Mouse (Mus musculus): Measurements from ENCODE around the gene Daglb. TPM values are rescaled to one million over a fixed set of nuclear protein-coding genes. Genes with fewer than 3 reads are reported as not detected.

The Daglb gene
- polyA plus RNA-seq, 1 experiment from 2014 or later = 16.2 TPM

DNA sequence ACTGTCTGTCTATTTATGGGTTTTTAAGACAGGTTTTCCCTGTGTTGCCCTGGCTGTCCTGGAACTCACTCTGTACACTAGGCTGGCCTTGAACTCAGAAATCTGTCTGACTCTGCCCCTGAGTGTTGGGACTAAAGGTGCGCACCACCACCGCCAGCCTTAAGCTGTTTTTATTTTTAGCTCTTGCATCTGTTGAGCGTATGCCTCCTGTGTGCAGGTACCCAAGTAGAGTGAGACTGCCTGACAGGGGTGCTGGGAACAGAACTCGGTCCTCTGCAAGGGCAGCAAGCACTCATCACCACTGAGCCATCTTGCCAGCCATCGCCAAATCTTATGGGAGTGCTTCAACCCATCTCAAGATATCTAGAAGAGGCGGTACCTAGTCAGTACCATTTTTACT, 11.6 kb downstream of the Daglb start:
- Histone ChIP-seq H3K9ac (ENCODE audit: low read depth, low read length) (no peak overlapping the region), H3K9me3 (ENCODE audit: control insufficient read depth, low read length) (no peaks in the 10 kb centered on the region), H3K27ac (ENCODE audit: low read length) (no peak overlapping the region), H3K27me3 (replicated peaks; ENCODE audit: control insufficient read depth, insufficient read depth, low read length) (no peaks in the 10 kb centered on the region), H3K4me1 (ENCODE audit: control insufficient read depth, insufficient read depth, low read length) (no peaks in the 10 kb centered on the region), H3K36me3 (ENCODE audit: control insufficient read depth, insufficient read depth, low read length) (peaks cover 17% of the 10 kb centered on the region), H3K4me2 (ENCODE audit: low read depth, low read length) (no peak overlapping the region), H3K4me3 (ENCODE audit: low read length) (no peak overlapping the region)
- 97% methylated on average over 6 of the region's 6 CpGs for WGBS
- ATAC-seq = no peak

DNA sequence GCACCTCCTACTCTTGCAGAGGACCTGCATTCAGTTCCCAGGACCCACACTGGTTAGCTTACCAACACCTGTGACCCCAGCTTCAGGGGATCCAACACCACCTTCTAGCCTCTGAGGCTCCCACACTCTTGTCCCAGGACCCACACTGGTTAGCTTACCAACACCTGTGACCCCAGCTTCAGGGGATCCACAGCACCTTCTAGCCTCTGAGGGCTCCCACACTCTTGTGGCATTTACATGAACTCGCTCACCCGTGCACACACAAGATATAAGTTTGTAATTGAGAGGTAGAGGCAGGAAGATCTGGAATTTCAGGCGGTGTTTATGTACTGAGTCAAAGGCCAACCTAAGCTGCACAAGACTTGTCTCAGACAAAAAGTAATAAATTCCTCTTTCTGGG, 13.5 kb downstream of the Daglb start:
- Histone ChIP-seq H3K4me1 (ENCODE audit: control insufficient read depth, insufficient read depth, low read length) (no peaks in the 10 kb centered on the region), H3K9ac (ENCODE audit: low read depth, low read length) (no peak overlapping the region), H3K27ac (ENCODE audit: low read length) (no peak overlapping the region), H3K27me3 (replicated peaks; ENCODE audit: control insufficient read depth, insufficient read depth, low read length) (no peaks in the 10 kb centered on the region), H3K4me3 (ENCODE audit: low read length) (no peak overlapping the region), H3K9me3 (ENCODE audit: control insufficient read depth, low read length) (no peaks in the 10 kb centered on the region), H3K4me2 (ENCODE audit: low read depth, low read length) (no peak overlapping the region), H3K36me3 (ENCODE audit: control insufficient read depth, insufficient read depth, low read length) (peaks cover 16% of the 10 kb centered on the region)
- no peak for ATAC-seq
- 79% methylated on average over 3 of the region's 3 CpGs for WGBS

DNA sequence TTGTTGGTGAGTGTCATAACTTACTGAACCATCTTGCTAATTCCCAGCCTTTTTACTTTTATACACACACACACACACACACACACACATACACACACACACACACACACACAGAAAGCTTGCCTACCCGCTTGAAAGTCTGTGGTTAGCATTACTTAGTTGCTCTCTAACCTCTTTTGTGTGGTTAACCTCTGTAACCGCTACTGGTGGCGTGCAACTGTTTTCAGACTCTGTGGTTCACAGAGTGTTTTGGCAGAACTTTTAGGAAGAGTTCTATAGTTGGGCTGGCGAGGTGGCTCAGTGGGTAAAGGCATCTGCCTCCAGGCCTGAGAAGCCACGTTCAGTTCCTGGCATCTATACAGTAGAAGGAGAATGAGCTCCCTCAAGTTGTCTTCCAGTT, 20.6 kb downstream of the Daglb start:
- Histone ChIP-seq H3K36me3 (ENCODE audit: control insufficient read depth, insufficient read depth, low read length) (peaks cover 4% of the 10 kb centered on the region; the same call in 1 of the 2 replicates), H3K27me3 (replicated peaks; ENCODE audit: control insufficient read depth, insufficient read depth, low read length) (no peaks in the 10 kb centered on the region), H3K4me2 (ENCODE audit: low read depth, low read length) (no peak overlapping the region), H3K4me3 (ENCODE audit: low read length) (no peak overlapping the region), H3K4me1 (ENCODE audit: control insufficient read depth, insufficient read depth, low read length) (no peaks in the 10 kb centered on the region), H3K9ac (ENCODE audit: low read depth, low read length) (no peak overlapping the region), H3K27ac (ENCODE audit: low read length) (no peak overlapping the region), H3K9me3 (ENCODE audit: control insufficient read depth, low read length) (no peaks in the 10 kb centered on the region)
- ATAC-seq = no peak
- 91% methylated on average over 5 of the region's 5 CpGs for WGBS

DNA sequence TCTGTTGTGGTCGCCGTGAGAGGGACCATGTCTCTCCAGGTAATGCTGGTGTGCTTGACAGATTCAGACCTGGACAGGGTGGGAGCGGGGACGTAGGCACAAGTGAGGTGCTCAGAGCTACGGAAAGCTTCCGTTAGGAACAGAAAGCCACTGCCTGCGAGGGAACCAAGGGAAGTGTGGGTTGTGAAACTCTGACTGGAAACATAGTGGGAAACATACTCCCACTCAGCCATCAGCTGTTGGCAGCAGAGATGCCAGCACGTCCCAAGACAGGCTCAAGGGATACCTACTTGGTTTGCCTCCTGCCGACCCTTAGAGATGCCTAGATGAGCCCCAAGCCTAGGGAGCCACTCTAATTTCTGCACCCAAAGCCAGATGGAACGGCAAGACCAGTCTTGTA, 22.8 kb downstream of the Daglb start:
- no peak for ATAC-seq
- no peaks in the 10 kb centered on the region for H3K27me3 ChIP-seq (replicated peaks; ENCODE audit: control insufficient read depth, insufficient read depth, low read length)
- no peak overlapping the region for H3K4me2 ChIP-seq (ENCODE audit: low read depth, low read length)
- H3K36me3 ChIP-seq (ENCODE audit: control insufficient read depth, insufficient read depth, low read length) = peaks cover 4% of the 10 kb centered on the region; the same call in 1 of the 2 replicates
- no peaks in the 10 kb centered on the region for H3K4me1 ChIP-seq (ENCODE audit: control insufficient read depth, insufficient read depth, low read length)
- no peak overlapping the region for H3K4me3 ChIP-seq (ENCODE audit: low read length)
- no peaks in the 10 kb centered on the region for H3K9me3 ChIP-seq (ENCODE audit: control insufficient read depth, low read length)
- H3K27ac ChIP-seq (ENCODE audit: low read length) = no peak overlapping the region
- WGBS = 90% methylated on average over 10 of the region's 10 CpGs
- no peak overlapping the region for H3K9ac ChIP-seq (ENCODE audit: low read depth, low read length)

DNA sequence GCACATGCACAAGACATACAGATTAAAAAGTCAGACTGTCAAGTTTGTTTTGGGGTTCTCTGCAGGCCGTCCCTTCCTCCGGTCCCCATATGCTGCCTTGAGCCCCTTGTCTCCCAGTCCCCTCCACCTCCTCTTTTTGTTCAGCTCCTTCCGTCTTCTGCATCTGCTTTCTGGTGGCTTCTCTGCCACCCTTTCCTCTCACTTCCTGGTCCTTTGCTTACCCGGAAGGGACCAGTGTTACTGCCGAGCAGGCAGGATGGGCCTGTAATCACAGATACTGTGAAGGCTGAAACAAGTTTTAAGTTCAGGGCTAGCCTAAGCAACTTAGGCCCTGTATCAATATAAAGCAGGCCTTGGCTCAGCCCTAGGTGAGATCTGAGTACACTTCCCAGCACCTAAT, 23.6 kb downstream of the Daglb start:
- no peaks in the 10 kb centered on the region for H3K27me3 ChIP-seq (replicated peaks; ENCODE audit: control insufficient read depth, insufficient read depth, low read length)
- no peaks in the 10 kb centered on the region for H3K9me3 ChIP-seq (ENCODE audit: control insufficient read depth, low read length)
- H3K36me3 ChIP-seq (ENCODE audit: control insufficient read depth, insufficient read depth, low read length) = peaks cover 4% of the 10 kb centered on the region; the same call in 1 of the 2 replicates
- no peak overlapping the region for H3K4me2 ChIP-seq (ENCODE audit: low read depth, low read length)
- no peak overlapping the region for H3K27ac ChIP-seq (ENCODE audit: low read length)
- no peak overlapping the region for H3K9ac ChIP-seq (ENCODE audit: low read depth, low read length)
- no peak for ATAC-seq
- no peak overlapping the region for H3K4me3 ChIP-seq (ENCODE audit: low read length)
- 84% methylated on average over 5 of the region's 5 CpGs for WGBS
- no peaks in the 10 kb centered on the region for H3K4me1 ChIP-seq (ENCODE audit: control insufficient read depth, insufficient read depth, low read length)

DNA sequence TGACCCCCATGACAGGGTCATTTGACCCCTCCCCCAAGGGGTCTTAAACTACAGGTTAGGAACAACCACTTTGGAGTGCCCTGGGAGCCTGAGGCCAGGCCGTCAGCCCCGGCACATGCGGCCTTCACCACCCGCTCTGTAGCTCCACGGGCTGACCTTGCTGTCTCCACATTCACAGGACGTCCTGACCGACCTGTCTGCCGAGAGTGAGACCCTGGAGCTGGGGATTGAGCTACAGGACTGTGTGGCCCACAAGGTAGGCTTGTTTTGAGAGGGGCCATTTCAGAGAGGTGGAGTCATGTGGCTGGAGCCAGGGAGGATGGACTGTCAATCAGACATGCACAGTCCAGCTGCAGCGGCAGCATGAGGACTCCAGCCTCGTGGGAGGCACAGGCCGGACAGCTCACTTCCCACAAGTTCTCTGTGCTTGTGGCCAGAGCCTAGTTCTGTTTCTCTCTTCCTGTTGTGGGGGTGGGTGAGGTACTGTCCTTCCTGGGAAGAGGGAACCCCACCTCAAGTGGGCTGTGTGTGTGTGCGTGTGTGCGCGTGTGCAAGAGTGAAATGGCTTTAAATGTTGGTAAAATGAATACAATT, 25.5 kb downstream of the Daglb start:
- ATAC-seq = no peak
- H3K36me3 ChIP-seq (ENCODE audit: control insufficient read depth, insufficient read depth, low read length) = no peaks in the 10 kb centered on the region

DNA sequence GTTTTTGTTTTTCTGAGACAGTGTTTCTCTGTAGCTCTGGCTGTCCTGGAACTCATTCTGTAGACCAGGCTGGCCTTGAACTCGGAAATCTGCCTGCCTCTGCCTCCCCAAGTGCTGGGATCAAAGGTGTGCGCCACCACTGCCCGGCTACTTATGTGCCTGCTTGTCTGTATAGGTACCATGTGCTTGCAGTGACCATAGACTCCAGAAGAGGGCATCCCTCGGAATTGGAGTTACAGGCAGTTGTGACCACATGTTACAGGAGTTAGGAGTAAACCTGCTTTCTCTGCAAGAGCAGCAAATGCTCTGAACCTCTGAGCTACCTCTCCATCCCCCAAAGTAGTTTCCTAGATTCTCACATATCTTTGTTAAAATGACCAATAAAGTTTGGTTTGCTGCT, 27.4 kb downstream of the Daglb start:
- no peak overlapping the region for H3K4me2 ChIP-seq (ENCODE audit: low read depth, low read length)

More for the DNA sequence above, 25.5 kb downstream of the Daglb start:
- Histone ChIP-seq H3K4me2 (ENCODE audit: low read depth, low read length) (no peak overlapping the region), H3K27ac (ENCODE audit: low read length) (no peak overlapping the region), H3K9me3 (ENCODE audit: control insufficient read depth, low read length) (no peaks in the 10 kb centered on the region), H3K4me1 (ENCODE audit: control insufficient read depth, insufficient read depth, low read length) (no peaks in the 10 kb centered on the region), H3K9ac (ENCODE audit: low read depth, low read length) (no peak overlapping the region), H3K4me3 (ENCODE audit: low read length) (no peak overlapping the region), H3K27me3 (replicated peaks; ENCODE audit: control insufficient read depth, insufficient read depth, low read length) (no peaks in the 10 kb centered on the region)
- 84% methylated on average over 14 of the region's 14 CpGs for WGBS

DNA sequence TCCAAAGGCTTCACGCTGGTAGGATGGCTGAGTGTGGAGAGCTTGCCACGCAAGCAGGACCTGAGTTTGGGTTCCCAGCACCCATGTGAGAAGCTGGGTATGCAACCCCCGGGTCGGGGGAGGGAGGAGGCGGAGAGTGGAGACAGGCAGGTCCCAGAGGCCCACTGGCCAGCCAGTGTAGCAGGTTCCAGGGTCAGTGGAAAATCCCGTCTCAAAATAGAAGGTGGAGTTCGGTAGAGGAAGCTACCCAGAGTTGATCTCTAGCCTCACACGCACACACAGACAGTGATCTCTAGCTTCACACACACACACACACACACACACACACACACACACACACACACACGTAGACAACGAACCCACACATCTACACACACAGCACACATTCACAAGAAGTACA, 28.8 kb downstream of the Daglb start:
- Histone ChIP-seq H3K4me3 (ENCODE audit: low read length) (no peak overlapping the region), H3K27ac (ENCODE audit: low read length) (no peak overlapping the region), H3K4me2 (ENCODE audit: low read depth, low read length) (no peak overlapping the region), H3K4me1 (ENCODE audit: control insufficient read depth, insufficient read depth, low read length) (no peaks in the 10 kb centered on the region), H3K27me3 (replicated peaks; ENCODE audit: control insufficient read depth, insufficient read depth, low read length) (no peaks in the 10 kb centered on the region), H3K36me3 (ENCODE audit: control insufficient read depth, insufficient read depth, low read length) (no peaks in the 10 kb centered on the region), H3K9me3 (ENCODE audit: control insufficient read depth, low read length) (no peaks in the 10 kb centered on the region), H3K9ac (ENCODE audit: low read depth, low read length) (no peak overlapping the region)
- 89% methylated on average over 10 of the region's 10 CpGs for WGBS
- no peak for ATAC-seq

More for the DNA sequence above, 27.4 kb downstream of the Daglb start:
- no peaks in the 10 kb centered on the region for H3K27me3 ChIP-seq (replicated peaks; ENCODE audit: control insufficient read depth, insufficient read depth, low read length)
- H3K36me3 ChIP-seq (ENCODE audit: control insufficient read depth, insufficient read depth, low read length) = no peaks in the 10 kb centered on the region
- no peak overlapping the region for H3K9ac ChIP-seq (ENCODE audit: low read depth, low read length)
- no peak overlapping the region for H3K4me3 ChIP-seq (ENCODE audit: low read length)
- no peaks in the 10 kb centered on the region for H3K9me3 ChIP-seq (ENCODE audit: control insufficient read depth, low read length)
- no peaks in the 10 kb centered on the region for H3K4me1 ChIP-seq (ENCODE audit: control insufficient read depth, insufficient read depth, low read length)
- no peak for ATAC-seq
- no peak overlapping the region for H3K27ac ChIP-seq (ENCODE audit: low read length)
- 85% methylated on average over 4 of the region's 4 CpGs for WGBS

DNA sequence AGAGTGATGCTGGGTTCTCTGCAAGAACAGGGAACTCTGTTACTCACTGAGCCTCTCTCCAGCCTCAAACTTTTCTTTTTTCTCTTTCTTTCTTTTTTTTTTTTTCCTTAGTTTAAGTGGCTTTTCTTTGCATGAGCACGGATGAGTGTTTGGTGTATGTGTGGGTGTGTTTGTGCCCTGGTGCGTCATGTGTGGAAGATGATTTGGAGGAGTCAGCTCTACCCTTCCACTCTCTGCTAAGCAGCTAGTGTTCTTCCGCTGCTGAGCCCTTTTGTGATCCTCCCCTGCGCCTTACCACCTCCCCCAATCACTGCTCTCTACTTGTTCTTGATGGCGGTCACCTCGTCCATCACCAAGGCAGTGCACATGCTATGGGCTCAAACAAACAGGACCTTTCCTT, 31.3 kb downstream of the Daglb start:
- H3K27ac ChIP-seq (ENCODE audit: low read length) = no peak overlapping the region
- H3K4me3 ChIP-seq (ENCODE audit: low read length) = no peak overlapping the region
- WGBS = 95% methylated on average over 6 of the region's 6 CpGs
- no peaks in the 10 kb centered on the region for H3K27me3 ChIP-seq (replicated peaks; ENCODE audit: control insufficient read depth, insufficient read depth, low read length)
- no peaks in the 10 kb centered on the region for H3K36me3 ChIP-seq (ENCODE audit: control insufficient read depth, insufficient read depth, low read length)
- H3K9me3 ChIP-seq (ENCODE audit: control insufficient read depth, low read length) = no peaks in the 10 kb centered on the region
- no peak for ATAC-seq
- H3K4me2 ChIP-seq (ENCODE audit: low read depth, low read length) = no peak overlapping the region
- no peaks in the 10 kb centered on the region for H3K4me1 ChIP-seq (ENCODE audit: control insufficient read depth, insufficient read depth, low read length)
- no peak overlapping the region for H3K9ac ChIP-seq (ENCODE audit: low read depth, low read length)

DNA sequence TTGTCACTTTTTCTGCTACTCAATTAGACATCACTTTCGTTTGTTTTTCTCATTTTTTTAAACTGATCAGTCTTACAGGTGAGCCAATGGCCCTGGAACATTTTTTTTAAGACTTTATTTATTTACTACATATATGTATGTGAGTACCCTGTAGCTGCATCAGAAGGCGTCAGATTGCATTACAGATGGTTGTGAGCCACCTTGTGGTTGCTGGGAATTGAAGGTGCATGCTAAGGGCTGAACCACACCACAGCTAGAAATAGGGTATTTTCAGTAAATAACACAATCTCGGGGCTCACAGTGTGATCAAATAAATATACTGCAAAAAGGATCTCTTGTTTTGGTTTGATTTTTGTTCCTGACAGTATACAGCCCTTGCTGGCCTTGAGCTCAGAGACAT, 33.1 kb downstream of the Daglb start:
- Histone ChIP-seq H3K36me3 (ENCODE audit: control insufficient read depth, insufficient read depth, low read length) (peaks cover 2% of the 10 kb centered on the region; the same call in 1 of the 2 replicates), H3K9ac (ENCODE audit: low read depth, low read length) (no peak overlapping the region), H3K4me2 (ENCODE audit: low read depth, low read length) (no peak overlapping the region), H3K4me1 (ENCODE audit: control insufficient read depth, insufficient read depth, low read length) (no peaks in the 10 kb centered on the region), H3K9me3 (ENCODE audit: control insufficient read depth, low read length) (no peaks in the 10 kb centered on the region), H3K4me3 (ENCODE audit: low read length) (no peak overlapping the region), H3K27ac (ENCODE audit: low read length) (no peak overlapping the region), H3K27me3 (replicated peaks; ENCODE audit: control insufficient read depth, insufficient read depth, low read length) (no peaks in the 10 kb centered on the region)
- WGBS = 80% methylated on average over 3 of the region's 3 CpGs
- no peak for ATAC-seq

Data from intestine, embryonic 16.5 days (tissue).